In genomic region chr2:6212724-6213511, GRCm38 (mm10) we compare ENCODE assay signal across 7 mouse cellular contexts. TPM values are rescaled to one million over a fixed set of nuclear protein-coding genes. Genes with fewer than 3 reads are reported as not detected.
DNase-seq lines count a peak whose midpoint lies in the region; ATAC-seq lines count a peak whose summit lies in the region.

Echdc3 (minus strand) TSS chr2:6213033.

- WGBS in embryonic facial prominence, embryonic 12.5 days = 3% methylated on average over 30 of the region's 30 CpGs
- WGBS in limb, embryonic 13.5 days = 1% methylated on average over 30 of the region's 30 CpGs
- 4% methylated on average over 30 of the region's 30 CpGs for WGBS in midbrain, embryonic 15.5 days

- H3K4me3 ChIP-seq in embryonic facial prominence, embryonic 12.5 days = peak within 1 kb of the TSS; percentile 44
- peak within 1 kb of the TSS; percentile 47 for H3K4me3 ChIP-seq in limb, embryonic 13.5 days
- H3K4me3 ChIP-seq in midbrain, embryonic 15.5 days = peak within 1 kb of the TSS; percentile 38

- peaks cover 16% of the 10 kb centered on the region for H3K4me1 ChIP-seq in embryonic facial prominence, embryonic 12.5 days
- H3K4me1 ChIP-seq in limb, embryonic 13.5 days = peaks cover 11% of the 10 kb centered on the region
- H3K4me1 ChIP-seq in midbrain, embryonic 15.5 days = peaks cover 14% of the 10 kb centered on the region

- H3K4me2 ChIP-seq in embryonic facial prominence, embryonic 12.5 days (replicated peaks) = peak within 1 kb of the TSS; percentile 69
- H3K4me2 ChIP-seq in limb, embryonic 13.5 days (replicated peaks) = peak within 1 kb of the TSS; percentile 68
- peak within 1 kb of the TSS; percentile 56 for H3K4me2 ChIP-seq in midbrain, embryonic 15.5 days

- peak; percentile 93 to 97 for DNase-seq in adrenal gland, postnatal 36 days
- peak; percentile 99 for DNase-seq in heart, adult 11 months
- DNase-seq in kidney, adult 11 months = peak; percentile 90
- peak; percentile 62 to 67 for DNase-seq in spleen, adult 18-20 months

- ATAC-seq in embryonic facial prominence, embryonic 12.5 days (ENCODE audit: insufficient number of reproducible peaks, insufficient read depth, low FRiP score, low TSS enrichment) = peak; percentile 87
- peak; percentile 91 for ATAC-seq in limb, embryonic 13.5 days (ENCODE audit: low FRiP score, low read depth)
- ATAC-seq in midbrain, embryonic 15.5 days (replicated peaks) = peak; percentile 85

- H3K27me3 ChIP-seq in embryonic facial prominence, embryonic 12.5 days = no peaks in the 10 kb centered on the region
- H3K27me3 ChIP-seq in limb, embryonic 13.5 days = no peaks in the 10 kb centered on the region
- H3K27me3 ChIP-seq in midbrain, embryonic 15.5 days (replicated peaks) = no peaks in the 10 kb centered on the region

- no peaks in the 10 kb centered on the region for H3K9me3 ChIP-seq in embryonic facial prominence, embryonic 12.5 days
- no peaks in the 10 kb centered on the region for H3K9me3 ChIP-seq in limb, embryonic 13.5 days
- H3K9me3 ChIP-seq in midbrain, embryonic 15.5 days = no peaks in the 10 kb centered on the region

- no peaks in the 10 kb centered on the region for H3K36me3 ChIP-seq in embryonic facial prominence, embryonic 12.5 days
- no peaks in the 10 kb centered on the region for H3K36me3 ChIP-seq in limb, embryonic 13.5 days
- H3K36me3 ChIP-seq in midbrain, embryonic 15.5 days (replicated peaks) = no peaks in the 10 kb centered on the region

- peak within 1 kb of the TSS; percentile 84 for H3K27ac ChIP-seq in embryonic facial prominence, embryonic 12.5 days
- peak within 1 kb of the TSS; percentile 73 for H3K27ac ChIP-seq in limb, embryonic 13.5 days
- peak within 1 kb of the TSS; percentile 65 for H3K27ac ChIP-seq in midbrain, embryonic 15.5 days

- H3K9ac ChIP-seq in embryonic facial prominence, embryonic 12.5 days = peak within 1 kb of the TSS; percentile 65
- peak within 1 kb of the TSS; percentile 70 for H3K9ac ChIP-seq in limb, embryonic 13.5 days
- peak within 1 kb of the TSS; percentile 41 for H3K9ac ChIP-seq in midbrain, embryonic 15.5 days

RNA-seq across cellular contexts. Expression of gene Echdc3, which starts in this region (rescaled TPM):
- total RNA-seq in adrenal gland, postnatal 36 days (2021) = 10 to 100 TPM; 29.2 to 61.5 TPM
- 2.9 and 3.1 TPM in 2 replicates for polyA plus RNA-seq in embryonic facial prominence, embryonic 12.5 days (2016; fragmentation: Nextera tagmentation; extraction: Ambion mirVana)
- 4.3 and 5.4 TPM in 2 replicates for polyA plus RNA-seq in limb, embryonic 13.5 days (2015; fragmentation: Nextera tagmentation; extraction: Ambion mirVana)
- 1.2 and 1.3 TPM in 2 replicates for polyA plus RNA-seq in midbrain, embryonic 15.5 days (2015; fragmentation: Nextera tagmentation; extraction: Ambion mirVana)

Comparison
In these comparisons a context has a peak if more than half of its experiments do, and no peak if none do; other contexts are left out.
1. Peak in every context shown above with its lines: DNase-seq, ATAC-seq, H3K4me3 ChIP-seq and H3K27ac ChIP-seq.